Mouse (Mus musculus) G1E (cell line): ENCODE results near the gene Tpm1. TPM values are rescaled to one million over a fixed set of nuclear protein-coding genes. Genes with fewer than 3 reads are reported as not detected.

Source experiments
- ATAC-seq: 2 replicates; pipeline ENCODE4 v1.8.0; 2016; ENCODE audit warnings: mild to moderate bottlenecking; ENCODE audit not compliant: insufficient number of reproducible peaks, poor library complexity, low FRiP score, severe bottlenecking; ENCODE audit errors: extremely low read depth
- DNase-seq: peaks from one replicate; pipeline ENCODE4 v3.0.0; 2012; ENCODE audit warnings: low spot score
- H3K27me3 ChIP-seq: 2 replicates; pipeline ENCODE4 v1.6.1; 2012; ENCODE audit warnings: mild to moderate bottlenecking, low read length, inconsistent platforms; ENCODE audit not compliant: insufficient read depth
- H3K36me3 ChIP-seq: replicated peaks from 2 replicates; pipeline ENCODE3; 2012; ENCODE audit warnings: mild to moderate bottlenecking, inconsistent platforms
- H3K4me1 ChIP-seq: 2 replicates; pipeline ENCODE4 v1.6.1; 2012; ENCODE audit warnings: low read depth, low read length, inconsistent platforms, mixed read lengths; ENCODE audit not compliant: insufficient read depth
- H3K4me3 ChIP-seq: 2 replicates; pipeline ENCODE4 v1.5.1; 2012; ENCODE audit warnings: low read depth, mild to moderate bottlenecking, inconsistent platforms, low read length, moderate library complexity, mixed read lengths
- H3K9me3 ChIP-seq: replicated peaks from 2 replicates; pipeline ENCODE4 v1.6.1; 2012; ENCODE audit warnings: inconsistent platforms
- CTCF ChIP-seq: IDR thresholded peaks from 2 replicates; pipeline ENCODE4 v1.5.1; 2012; ENCODE audit warnings: low read depth, low read length, inconsistent platforms, mixed read lengths
- GATA1 ChIP-seq: IDR thresholded peaks from 2 replicates; pipeline ENCODE4 v1.6.1; 2012; ENCODE audit warnings: borderline replicate concordance, low read length, inconsistent platforms, mixed read lengths
- GATA2 ChIP-seq: IDR thresholded peaks from 2 replicates; pipeline ENCODE4 v1.6.1; 2012; ENCODE audit warnings: low read depth, low read length, inconsistent platforms, borderline replicate concordance
- POLR2AphosphoS5 ChIP-seq: IDR thresholded peaks from 2 replicates; pipeline ENCODE4 v1.6.1; 2012; ENCODE audit warnings: low read depth, low read length, inconsistent platforms; ENCODE audit not compliant: insufficient replicate concordance
- TAL1 ChIP-seq: conservative IDR thresholded peaks from 2 replicates; pipeline ENCODE4 v1.6.1; 2012; ENCODE audit warnings: low read depth, low read length, inconsistent platforms, mixed read lengths
- polyA plus RNA-seq: library from polyadenylated mRNA; stranded (reverse); fragments of >175 nt; gene quantifications from 2 replicates; pipeline ENCODE4 v1.2.3, GENCODE M21; 2012
- total RNA-seq, 2 experiments: library from RNA; stranded (forward) in 1 of 2; stranded (reverse) in 1 of 2; fragments of 200-1000 nt in 1 of 2; fragments of >200 nt in 1 of 2; fragmentation: Nextera tagmentation in 1 of 2; gene quantifications; 2 replicates each; pipeline ENCODE4 v1.2.3; 2014 to 2017

Tpm1 gene
- total and polyA plus RNA-seq, 3 experiments = 98.8 to 191 (median 171) TPM

DNA sequence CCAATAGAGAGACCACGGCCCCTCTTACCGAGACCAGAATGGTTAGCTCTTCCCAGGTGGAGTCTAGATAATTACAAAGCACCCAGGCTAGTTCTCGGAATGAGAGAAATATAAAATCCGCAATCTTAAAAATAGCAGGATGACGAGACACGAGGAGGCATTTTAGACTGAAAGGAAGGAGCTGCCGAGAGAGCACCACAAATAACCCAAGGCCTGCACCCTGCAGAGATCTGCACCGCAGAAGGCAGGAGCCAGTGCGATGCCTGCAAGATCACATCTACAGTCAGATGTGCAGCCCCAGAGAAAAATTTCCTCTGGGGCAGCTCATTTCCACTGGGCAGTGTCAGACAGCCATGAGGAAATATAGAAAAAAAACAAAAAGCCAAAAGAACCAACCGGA is 16.2 kb downstream of the Tpm1 start:
- ATAC-seq (no peak), DNase-seq (no peak)
- Histone ChIP-seq H3K9me3 (peaks cover 8% of the 10 kb centered on the region), H3K36me3 (peaks cover 92% of the 10 kb centered on the region), H3K4me1 (peaks cover 32% of the 10 kb centered on the region), H3K4me3 (no peak overlapping the region), H3K27me3 (no peaks in the 10 kb centered on the region)
- no peak for TF ChIP-seq POLR2AphosphoS5
- no peak for TF ChIP-seq CTCF
- no peak for TF ChIP-seq GATA2
- TF ChIP-seq TAL1 = no peak
- no peak for TF ChIP-seq GATA1

DNA sequence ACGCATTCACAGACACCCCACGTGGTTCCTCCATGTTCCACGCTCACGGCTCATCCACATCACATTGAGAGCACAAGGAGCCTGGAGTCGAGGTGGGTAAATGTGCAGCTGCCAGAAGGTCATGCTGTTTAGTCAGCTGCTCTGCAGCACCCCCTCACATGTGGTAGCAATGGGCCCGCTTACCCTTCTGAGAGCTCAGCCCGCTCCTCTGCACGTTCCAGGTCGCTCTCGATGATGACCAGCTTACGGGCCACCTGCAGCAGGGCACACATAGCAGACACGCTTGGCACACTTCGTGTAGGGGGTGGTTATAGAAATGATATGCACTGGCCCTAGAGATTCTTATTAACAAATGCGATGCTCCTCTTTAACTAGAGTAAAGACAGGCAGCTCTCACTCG is 16.6 kb downstream of the Tpm1 start:
- DNase-seq = no peak
- no peak for TF ChIP-seq TAL1
- no peak for TF ChIP-seq POLR2AphosphoS5
- no peak for TF ChIP-seq CTCF
- no peak for TF ChIP-seq GATA1
- TF ChIP-seq GATA2 = no peak
- Histone ChIP-seq H3K36me3 (peaks cover 93% of the 10 kb centered on the region), H3K27me3 (no peaks in the 10 kb centered on the region), H3K4me1 (peaks cover 31% of the 10 kb centered on the region), H3K4me3 (no peak overlapping the region; the same call in 1 of the 2 replicates), H3K9me3 (peaks cover 8% of the 10 kb centered on the region)
- no peak for ATAC-seq

DNA sequence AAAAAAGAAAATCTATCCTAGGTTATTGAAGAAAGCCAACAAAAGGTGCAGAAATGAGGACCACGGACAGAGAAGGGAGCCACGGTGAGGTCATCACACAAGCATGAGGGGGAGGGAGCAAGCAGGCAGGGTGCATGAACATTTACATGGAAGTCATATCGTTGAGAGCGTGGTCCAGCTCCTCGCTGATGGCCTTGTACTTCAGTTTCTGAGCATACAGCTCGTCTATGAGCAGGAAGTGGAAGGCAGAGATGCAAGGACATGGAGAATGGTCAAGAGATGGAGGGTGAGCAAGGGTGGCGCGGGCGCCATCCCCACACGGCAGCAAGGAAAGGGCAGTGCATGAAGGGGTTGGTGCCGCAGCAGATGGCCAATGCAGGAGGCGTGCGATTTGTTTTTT is 19.7 kb downstream of the Tpm1 start:
- Histone ChIP-seq H3K4me3 (no peak overlapping the region), H3K9me3 (no peaks in the 10 kb centered on the region), H3K36me3 (peaks cover 96% of the 10 kb centered on the region), H3K4me1 (peaks cover 34% of the 10 kb centered on the region), H3K27me3 (no peaks in the 10 kb centered on the region)
- ATAC-seq (no peak), DNase-seq (no peak)
- no peak for TF ChIP-seq POLR2AphosphoS5
- TF ChIP-seq TAL1 = no peak
- no peak for TF ChIP-seq CTCF
- TF ChIP-seq GATA1 = no peak
- no peak for TF ChIP-seq GATA2

DNA sequence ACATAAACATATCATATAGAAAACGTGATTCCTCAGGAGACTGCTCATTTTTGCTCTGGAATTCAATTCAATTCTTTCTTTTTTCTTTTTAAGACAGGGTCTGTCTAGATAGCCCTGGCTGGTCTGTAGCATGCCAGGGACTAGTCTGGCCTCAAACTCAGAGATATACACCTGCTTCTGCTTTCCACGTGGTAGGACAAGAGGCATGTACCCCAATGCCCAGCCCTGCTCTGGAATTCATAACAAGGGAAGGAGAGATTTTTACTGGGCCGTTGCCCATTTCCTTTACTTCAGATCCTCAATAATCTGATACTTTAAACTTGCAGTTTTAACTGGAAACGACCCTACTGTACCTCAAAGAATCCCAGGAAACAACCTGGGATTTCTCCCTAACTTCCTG is 20.3 kb downstream of the Tpm1 start:
- no peak for ATAC-seq
- no peaks in the 10 kb centered on the region for H3K27me3 ChIP-seq
- DNase-seq = no peak
- no peak for TF ChIP-seq GATA1
- TF ChIP-seq POLR2AphosphoS5 = no peak
- peaks cover 40% of the 10 kb centered on the region for H3K4me1 ChIP-seq
- H3K36me3 ChIP-seq = peaks cover 95% of the 10 kb centered on the region
- no peaks in the 10 kb centered on the region for H3K9me3 ChIP-seq
- H3K4me3 ChIP-seq = no peak overlapping the region

DNA sequence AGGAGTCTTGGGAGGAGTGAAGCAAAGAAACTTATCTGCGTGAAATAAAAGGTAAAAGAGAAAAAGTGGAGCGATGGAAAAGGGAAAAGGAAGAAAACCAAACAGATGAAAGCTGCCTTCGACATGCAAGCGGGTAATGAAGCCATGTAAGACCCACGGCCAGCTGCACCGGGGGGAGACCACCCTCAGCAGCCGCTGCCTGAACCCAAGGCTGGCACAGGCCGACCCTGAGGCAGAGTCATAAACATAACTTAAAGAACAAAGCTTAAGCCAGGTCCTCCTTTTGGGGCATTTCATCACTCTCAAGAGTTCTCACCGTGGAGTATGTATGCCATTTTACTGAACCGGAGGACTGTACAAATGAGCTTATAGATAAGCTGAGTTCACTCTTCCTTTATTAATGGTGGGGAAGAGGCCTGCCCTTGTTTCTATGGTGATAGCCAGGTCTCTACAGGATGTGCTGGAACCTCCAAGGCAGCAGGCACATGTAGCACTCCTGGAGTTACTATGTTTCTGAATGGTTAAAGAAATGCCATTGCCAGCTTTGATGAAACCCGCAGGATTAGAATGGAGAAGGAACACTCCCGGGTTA is 21.0 kb downstream of the Tpm1 start:
- ATAC-seq (no peak), DNase-seq (no peak)
- H3K9me3 ChIP-seq = no peaks in the 10 kb centered on the region
- no peaks in the 10 kb centered on the region for H3K27me3 ChIP-seq
- peaks cover 47% of the 10 kb centered on the region for H3K4me1 ChIP-seq
- TF ChIP-seq CTCF (no peak), TAL1 (no peak), POLR2AphosphoS5 (no peak), GATA2 (no peak)
- no peak overlapping the region for H3K4me3 ChIP-seq
- peaks cover 95% of the 10 kb centered on the region for H3K36me3 ChIP-seq

DNA sequence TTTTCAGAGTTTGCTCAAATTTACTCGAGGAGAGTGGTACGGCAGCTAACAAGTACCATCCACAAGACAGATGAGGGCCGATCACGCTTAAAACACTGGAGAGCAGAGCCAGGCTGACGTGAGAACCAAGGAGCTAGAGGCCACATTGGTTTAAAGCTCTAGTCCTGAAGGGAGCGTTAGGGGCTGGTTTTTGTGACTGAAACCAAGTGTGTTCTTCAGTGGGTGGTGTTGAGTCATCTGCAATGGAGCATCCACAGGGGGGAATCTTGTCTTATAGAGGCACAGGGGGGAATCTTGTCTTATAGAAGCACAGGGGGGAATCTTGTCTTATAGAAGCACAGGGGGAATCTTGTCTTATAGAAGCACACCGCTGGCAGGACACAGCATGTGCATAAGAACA is 22.3 kb downstream of the Tpm1 start:
- H3K4me3 ChIP-seq = no peak overlapping the region
- no peaks in the 10 kb centered on the region for H3K27me3 ChIP-seq
- peaks cover 95% of the 10 kb centered on the region for H3K36me3 ChIP-seq
- H3K9me3 ChIP-seq = no peaks in the 10 kb centered on the region
- H3K4me1 ChIP-seq = peaks cover 45% of the 10 kb centered on the region
- ATAC-seq (no peak), DNase-seq (no peak)
- TF ChIP-seq TAL1 (no peak), GATA1 (no peak), POLR2AphosphoS5 (no peak), CTCF (no peak), GATA2 (no peak)
